Mouse (Mus musculus) kidney, adult 2 months (tissue): Measurements from ENCODE around the gene Maml2. TPM values are rescaled to one million over a fixed set of nuclear protein-coding genes. Genes with fewer than 3 reads are reported as not detected.

Source experiments
- DNase-seq: peaks from one replicate; pipeline ENCODE4 v3.0.0; 2021
- H3K27ac ChIP-seq: fragments of 200-500 bp; 2 replicates; pipeline ENCODE4 v1.5.1; 2012; ENCODE audit warnings: low read depth, low read length, control low read depth, inconsistent platforms; ENCODE audit not compliant: insufficient read depth
- H3K27me3 ChIP-seq: fragments of 200-500 bp; replicated peaks from 2 replicates; pipeline ENCODE4 v1.6.1; 2012; ENCODE audit warnings: mild to moderate bottlenecking, moderate library complexity, low read length, inconsistent platforms; ENCODE audit not compliant: control insufficient read depth, insufficient read depth
- H3K36me3 ChIP-seq: fragments of 200-500 bp; 2 replicates; pipeline ENCODE4 v1.6.1; 2012; ENCODE audit warnings: mild to moderate bottlenecking, moderate library complexity, low read length, inconsistent platforms; ENCODE audit not compliant: control insufficient read depth, insufficient read depth
- H3K4me1 ChIP-seq: fragments of 200-500 bp; 2 replicates; pipeline ENCODE4 v1.6.1; 2011; ENCODE audit warnings: low read length; ENCODE audit not compliant: control insufficient read depth, insufficient read depth
- H3K4me3 ChIP-seq: fragments of 200-500 bp; 2 replicates; pipeline ENCODE4 v1.5.1; 2011; ENCODE audit warnings: mild to moderate bottlenecking, low read depth, low read length, control low read depth; ENCODE audit not compliant: insufficient read depth
- CTCF ChIP-seq: fragments of 200-500 bp; conservative IDR thresholded peaks from 2 replicates; pipeline ENCODE4 v1.5.1; 2011; ENCODE audit warnings: low read depth, mild to moderate bottlenecking, control low read depth, low read length, moderate library complexity, mixed read lengths; ENCODE audit not compliant: insufficient read depth, insufficient read length
- POLR2A ChIP-seq: fragments of 200-500 bp; IDR thresholded peaks from one replicate; pipeline ENCODE4 v1.6.1; 2011; ENCODE audit warnings: low read depth, low read length, control low read depth
- WGBS: fragments of 180-500 bp; shearing (Covaris S2); methylation state at CpG from one replicate; pipeline ENCODE4 v1.1.7; 2018; 5-methylcytosine and 5-hydroxymethylcytosine counted together
- polyA plus RNA-seq: library from polyadenylated mRNA; depleted of rRNA; stranded (reverse); fragments of >200 nt; gene quantifications from 2 replicates; pipeline ENCODE4 v1.2.3, GENCODE M21; 2012

Maml2 gene
- polyA plus RNA-seq, 1 experiment = 4.8 TPM

GRCm38 (mm10) chr9:13300891-13301782, 3.4 kb downstream of the Maml2 start:
- no peak for DNase-seq
- Histone ChIP-seq H3K27me3 (no peaks in the 10 kb centered on the region), H3K27ac (no peak overlapping the region), H3K36me3 (no peaks in the 10 kb centered on the region), H3K4me3 (no peak overlapping the region), H3K4me1 (peaks cover 20% of the 10 kb centered on the region)
- no peak for TF ChIP-seq POLR2A
- TF ChIP-seq CTCF = no peak
- 80% methylated on average over 9 of the region's 9 CpGs for WGBS

GRCm38 (mm10) chr9:13302183-13302825, 4.5 kb downstream of the Maml2 start:
- DNase-seq = peak; percentile 43
- Histone ChIP-seq H3K27me3 (no peaks in the 10 kb centered on the region), H3K36me3 (no peaks in the 10 kb centered on the region), H3K27ac (no peak overlapping the region), H3K4me3 (no peak overlapping the region), H3K4me1 (peaks cover 18% of the 10 kb centered on the region)
- TF ChIP-seq CTCF = no peak
- TF ChIP-seq POLR2A = no peak
- WGBS = 43% methylated on average over 6 of the region's 6 CpGs

GRCm38 (mm10) chr9:13303099-13303771, 5.5 kb downstream of the Maml2 start:
- Histone ChIP-seq H3K4me3 (no peak overlapping the region), H3K27me3 (no peaks in the 10 kb centered on the region), H3K4me1 (peaks cover 18% of the 10 kb centered on the region), H3K27ac (no peak overlapping the region), H3K36me3 (no peaks in the 10 kb centered on the region)
- DNase-seq = no peak
- WGBS = 76% methylated on average over 5 of the region's 5 CpGs
- TF ChIP-seq POLR2A = no peak
- TF ChIP-seq CTCF = no peak

- peak; percentile 65 for DNase-seq
- Histone ChIP-seq H3K4me3 (0 out of 2 replicates have a peak overlapping the region, but pooled peaks have one; percentile 23), H3K27me3 (no peaks in the 10 kb centered on the region), H3K4me1 (peaks cover 14% of the 10 kb centered on the region), H3K36me3 (no peaks in the 10 kb centered on the region), H3K27ac (peak overlapping the region; percentile 58; the same call in 1 of the 2 replicates)
- WGBS = 38% methylated on average over 6 of the region's 6 CpGs
- TF ChIP-seq CTCF = no peak
- TF ChIP-seq POLR2A = no peak
Measured at GRCm38 (mm10) chr9:13303976-13304375, 6.2 kb downstream of the Maml2 start.

GRCm38 (mm10) chr9:13306471-13306870, 8.7 kb downstream of the Maml2 start:
- Histone ChIP-seq H3K27ac (no peak overlapping the region), H3K4me1 (peaks cover 11% of the 10 kb centered on the region), H3K36me3 (no peaks in the 10 kb centered on the region), H3K27me3 (no peaks in the 10 kb centered on the region), H3K4me3 (no peak overlapping the region)
- WGBS = 97% methylated on average over 3 of the region's 3 CpGs
- DNase-seq = no peak
- TF ChIP-seq CTCF (no peak), POLR2A (no peak)

GRCm38 (mm10) chr9:13307226-13307625, 9.5 kb downstream of the Maml2 start:
- no peak overlapping the region for H3K4me3 ChIP-seq
- no peak for TF ChIP-seq POLR2A
- TF ChIP-seq CTCF = no peak
- H3K4me1 ChIP-seq = peaks cover 5% of the 10 kb centered on the region; the same call in 1 of the 2 replicates
- H3K36me3 ChIP-seq = no peaks in the 10 kb centered on the region
- 71% methylated on average over 4 of the region's 4 CpGs for WGBS
- no peak overlapping the region for H3K27ac ChIP-seq
- DNase-seq = no peak
- no peaks in the 10 kb centered on the region for H3K27me3 ChIP-seq

- no peak for DNase-seq
- Histone ChIP-seq H3K4me3 (no peak overlapping the region), H3K4me1 (peaks cover 4% of the 10 kb centered on the region; the same call in 1 of the 2 replicates), H3K27ac (no peak overlapping the region), H3K36me3 (no peaks in the 10 kb centered on the region), H3K27me3 (no peaks in the 10 kb centered on the region)
- no peak for TF ChIP-seq CTCF
- TF ChIP-seq POLR2A = no peak
- WGBS = 40% methylated on average over 8 of the region's 8 CpGs
Measured at GRCm38 (mm10) chr9:13308718-13309117, 11.0 kb downstream of the Maml2 start.
